27 mouse cellular contexts compared by ENCODE assay signal in genomic region chr4:115749336-115749735, GRCm38 (mm10). TPM values are rescaled to one million over a fixed set of nuclear protein-coding genes. Genes with fewer than 3 reads are reported as not detected.
A peak's percentile ranks its signal among the peaks of the same experiment; 100 is the strongest.
DNase-seq lines count a peak whose midpoint lies in the region; ATAC-seq and TF ChIP-seq lines count a peak whose summit lies in the region.
"Had no signal": no experiment of that assay in that cellular context is flagged by ENCODE, and none has a peak within 500 bp of the region (broad histone marks: within the 10 kb centered on the region; RNA-seq: fewer than 3 reads in every experiment).

No protein-coding gene starts in this region.

- ATAC-seq in midbrain, embryonic 11.5 days (ENCODE audit: low FRiP score), result no peak
- ATAC-seq in midbrain, embryonic 14.5 days (ENCODE audit: low FRiP score, low TSS enrichment), result no peak
- ATAC-seq in intestine, embryonic 15.5 days, result peak; percentile 73; the same call in 1 of the 2 replicates
- peak; percentile 68 for ATAC-seq in intestine, postnatal 0 days
- ATAC-seq: activated CD4-positive, CD25-positive, alpha-beta regulatory T cell, adult 4 months; forebrain, embryonic 14.5 days; forebrain, embryonic 16.5 days; Patski had no signal

- no peak overlapping the region for H3K27ac ChIP-seq in midbrain, embryonic 11.5 days (ENCODE audit: low read depth, low read length)
- H3K27ac ChIP-seq in midbrain, embryonic 14.5 days (replicated peaks; ENCODE audit: low read depth, low read length), result no peak overlapping the region
- H3K27ac ChIP-seq in intestine, embryonic 15.5 days, result no peak overlapping the region
- H3K27ac ChIP-seq in intestine, postnatal 0 days (ENCODE audit: low read depth, low read length), result 0 out of 2 replicates have a peak overlapping the region, but pooled peaks have one; percentile 17
- H3K27ac ChIP-seq: embryonic facial prominence, embryonic 13.5 days; embryonic facial prominence, embryonic 15.5 days; forebrain, embryonic 10.5 days; forebrain, embryonic 12.5 days had no signal

- H3K27me3 ChIP-seq in midbrain, embryonic 11.5 days (ENCODE audit: control insufficient read depth, insufficient read depth, low read length), result no peaks in the 10 kb centered on the region
- no peaks in the 10 kb centered on the region for H3K27me3 ChIP-seq in midbrain, embryonic 14.5 days (ENCODE audit: control insufficient read depth, insufficient read depth, low read length)
- no peaks in the 10 kb centered on the region for H3K27me3 ChIP-seq in intestine, embryonic 15.5 days (replicated peaks)
- H3K27me3 ChIP-seq in intestine, postnatal 0 days (replicated peaks; ENCODE audit: control insufficient read depth, insufficient read depth, low read length), result no peaks in the 10 kb centered on the region
- H3K27me3 ChIP-seq: embryonic facial prominence, embryonic 13.5 days; embryonic facial prominence, embryonic 15.5 days; forebrain, embryonic 12.5 days; Patski had no signal

- H3K4me2 ChIP-seq in midbrain, embryonic 11.5 days, result no peak overlapping the region
- H3K4me2 ChIP-seq in midbrain, embryonic 14.5 days (ENCODE audit: low read length), result no peak overlapping the region
- no peak overlapping the region for H3K4me2 ChIP-seq in intestine, embryonic 15.5 days (replicated peaks)
- no peak overlapping the region for H3K4me2 ChIP-seq in intestine, postnatal 0 days (replicated peaks; ENCODE audit: low read depth)
- H3K4me2 ChIP-seq: embryonic facial prominence, embryonic 13.5 days; embryonic facial prominence, embryonic 15.5 days; forebrain, embryonic 12.5 days had no signal

- H3K4me3 ChIP-seq in midbrain, embryonic 11.5 days (ENCODE audit: low read depth, low read length), result no peak overlapping the region
- no peak overlapping the region for H3K4me3 ChIP-seq in midbrain, embryonic 14.5 days (replicated peaks; ENCODE audit: low read depth, low read length)
- no peak overlapping the region for H3K4me3 ChIP-seq in intestine, embryonic 15.5 days (replicated peaks)
- no peak overlapping the region for H3K4me3 ChIP-seq in intestine, postnatal 0 days (ENCODE audit: low read depth, low read length)
- H3K4me3 ChIP-seq: embryonic facial prominence, embryonic 13.5 days; embryonic facial prominence, embryonic 15.5 days; erythroblast, embryonic 14.5 days; forebrain, embryonic 10.5 days; forebrain, embryonic 12.5 days had no signal

- peak; percentile 26 for DNase-seq in midbrain, embryonic 11.5 days (ENCODE audit: low spot score, missing footprints)
- DNase-seq in midbrain, embryonic 14.5 days, result no peak
- no peak for DNase-seq in adrenal gland, postnatal 14 days
- DNase-seq in retina, postnatal 1 day, result no peak
- DNase-seq: adrenal gland, adult 8-10 months; adrenal gland, postnatal 25 days; cerebellum, adult 11 months; cerebellum, adult 18-20 months; cerebellum, adult 8-10 months; cerebellum, adult 9-11 months; cerebellum, postnatal 14 days; cerebellum, postnatal 36 days; embryo, embryonic 11 days had no signal

- H3K36me3 ChIP-seq in midbrain, embryonic 11.5 days (ENCODE audit: control insufficient read depth, insufficient read depth, low read length), result peaks cover 2% of the 10 kb centered on the region; the same call in 1 of the 2 replicates
- H3K36me3 ChIP-seq in midbrain, embryonic 14.5 days (ENCODE audit: control insufficient read depth, insufficient read depth, low read length), result peaks cover 59% of the 10 kb centered on the region
- H3K36me3 ChIP-seq in intestine, embryonic 15.5 days, result 0 out of 2 replicates have a peak, but pooled peaks cover 3% of the 10 kb centered on the region
- H3K36me3 ChIP-seq in intestine, postnatal 0 days (ENCODE audit: control insufficient read depth, insufficient read depth), result peaks cover 34% of the 10 kb centered on the region

- no peak overlapping the region for H3K9ac ChIP-seq in midbrain, embryonic 11.5 days (ENCODE audit: low read length)
- H3K9ac ChIP-seq in midbrain, embryonic 14.5 days (replicated peaks; ENCODE audit: low read length), result no peak overlapping the region
- no peak overlapping the region for H3K9ac ChIP-seq in intestine, embryonic 15.5 days
- H3K9ac ChIP-seq in intestine, postnatal 0 days (ENCODE audit: low read depth, low read length), result no peak overlapping the region
- H3K9ac ChIP-seq: embryonic facial prominence, embryonic 13.5 days; embryonic facial prominence, embryonic 15.5 days; forebrain, embryonic 12.5 days had no signal

- WGBS in midbrain, embryonic 11.5 days, result 84% methylated on average over 1 of the region's 1 CpGs
- WGBS in midbrain, embryonic 14.5 days, result 90% methylated on average over 1 of the region's 1 CpGs
- WGBS in intestine, embryonic 15.5 days, result 54% methylated on average over 1 of the region's 1 CpGs
- 47% methylated on average over 1 of the region's 1 CpGs for WGBS in intestine, postnatal 0 days

- H3K4me1 ChIP-seq in midbrain, embryonic 11.5 days (ENCODE audit: control insufficient read depth, insufficient read depth, low read length), result no peaks in the 10 kb centered on the region
- no peaks in the 10 kb centered on the region for H3K4me1 ChIP-seq in midbrain, embryonic 14.5 days (ENCODE audit: control insufficient read depth, insufficient read depth, low read length)
- H3K4me1 ChIP-seq in intestine, embryonic 15.5 days (replicated peaks), result no peaks in the 10 kb centered on the region
- no peaks in the 10 kb centered on the region for H3K4me1 ChIP-seq in intestine, postnatal 0 days (replicated peaks; ENCODE audit: control insufficient read depth, insufficient read depth, low read length)
- H3K4me1 ChIP-seq: embryonic facial prominence, embryonic 13.5 days; embryonic facial prominence, embryonic 15.5 days; forebrain, embryonic 10.5 days; forebrain, embryonic 12.5 days had no signal

- TF ChIP-seq CTCF in intestine, postnatal 0 days (IDR thresholded peaks at IDR 0.05; ENCODE audit: low read depth), result 0 out of 2 replicates have a peak, but pooled peaks have one; percentile 13

- H3K9me3 ChIP-seq in midbrain, embryonic 11.5 days (ENCODE audit: control insufficient read depth, low read length), result no peaks in the 10 kb centered on the region
- H3K9me3 ChIP-seq in midbrain, embryonic 14.5 days (ENCODE audit: control insufficient read depth, low read length), result no peaks in the 10 kb centered on the region
- H3K9me3 ChIP-seq in intestine, embryonic 15.5 days, result no peaks in the 10 kb centered on the region
- no peaks in the 10 kb centered on the region for H3K9me3 ChIP-seq in intestine, postnatal 0 days (ENCODE audit: control insufficient read depth)
- H3K9me3 ChIP-seq: embryonic facial prominence, embryonic 13.5 days; embryonic facial prominence, embryonic 15.5 days; forebrain, embryonic 10.5 days; forebrain, embryonic 12.5 days had no signal

RNA-seq across cellular contexts. Expression of gene Efcab14, which starts 11.8 kb away (rescaled TPM):
- polyA plus RNA-seq in midbrain, embryonic 11.5 days (2014; fragmentation: Nextera tagmentation; extraction: Ambion mirVana), result 42.8 and 46.4 TPM in 2 replicates
- polyA plus RNA-seq in midbrain, embryonic 14.5 days (2014; fragmentation: Nextera tagmentation; extraction: Ambion mirVana), result 16.3 and 25.4 TPM in 2 replicates
- polyA plus RNA-seq in intestine, embryonic 15.5 days (2015; fragmentation: Nextera tagmentation; extraction: Ambion mirVana), result 31.2 and 32.0 TPM in 2 replicates
- polyA plus RNA-seq in intestine, postnatal 0 days (2015; fragmentation: Nextera tagmentation; extraction: Ambion mirVana), result 33.3 and 35.0 TPM in 2 replicates
- total RNA-seq in adrenal gland, postnatal 14 days (2021), result 57.2 and 60.1 TPM in 2 replicates

RNA-seq across cellular contexts. Expression of gene Tex38, which starts 31.5 kb away (rescaled TPM):
- 0.41 TPM in 1 of 2 replicates, not detected in the other for polyA plus RNA-seq in midbrain, embryonic 11.5 days (2014; fragmentation: Nextera tagmentation; extraction: Ambion mirVana)
- polyA plus RNA-seq in midbrain, embryonic 14.5 days (2014; fragmentation: Nextera tagmentation; extraction: Ambion mirVana), result 0.28 and 0.37 TPM in 2 replicates
- polyA plus RNA-seq in intestine, embryonic 15.5 days (2015; fragmentation: Nextera tagmentation; extraction: Ambion mirVana), result 0.21 and 0.30 TPM in 2 replicates
- polyA plus RNA-seq in intestine, postnatal 0 days (2015; fragmentation: Nextera tagmentation; extraction: Ambion mirVana), result 0.33 and 0.44 TPM in 2 replicates
- 1.2 and 2.3 TPM in 2 replicates for total RNA-seq in adrenal gland, postnatal 14 days (2021)
- total RNA-seq: ES-E14 had no signal
- polyA plus RNA-seq: C2C12; embryonic facial prominence, embryonic 11.5 days; erythroblast, embryonic 14.5 days; forebrain, embryonic 14.5 days had no signal

RNA-seq across cellular contexts. Expression of gene Atpaf1, which starts 35.3 kb away (rescaled TPM):
- polyA plus RNA-seq in midbrain, embryonic 11.5 days (2014; fragmentation: Nextera tagmentation; extraction: Ambion mirVana), result 42.3 and 50.9 TPM in 2 replicates
- 37.8 and 44.3 TPM in 2 replicates for polyA plus RNA-seq in midbrain, embryonic 14.5 days (2014; fragmentation: Nextera tagmentation; extraction: Ambion mirVana)
- polyA plus RNA-seq in intestine, embryonic 15.5 days (2015; fragmentation: Nextera tagmentation; extraction: Ambion mirVana), result 62.4 and 63.5 TPM in 2 replicates
- 40.8 and 43.2 TPM in 2 replicates for polyA plus RNA-seq in intestine, postnatal 0 days (2015; fragmentation: Nextera tagmentation; extraction: Ambion mirVana)
- 42.6 and 46.2 TPM in 2 replicates for total RNA-seq in adrenal gland, postnatal 14 days (2021)

Comparison
In these comparisons a context has a peak if more than half of its experiments do, and no peak if none do; other contexts are left out.
1. ATAC-seq: peak in intestine, embryonic 15.5 days (single experiment) and intestine, postnatal 0 days (single experiment); none in midbrain, embryonic 11.5 days (single experiment) and midbrain, embryonic 14.5 days (single experiment).